Mouse (Mus musculus) CH12.LX (cell line): ENCODE data around the gene Asb8. TPM values are rescaled to one million over a fixed set of nuclear protein-coding genes. Genes with fewer than 3 reads are reported as not detected.

ENCODE experiments used
- DNase-seq: peaks from one replicate; pipeline ENCODE4 v3.0.0-alpha.2; 2013; ENCODE audit errors: extremely low read depth
- H3K27ac ChIP-seq: 2 replicates; pipeline ENCODE4 v1.5.1; 2012; ENCODE audit warnings: low read depth, mild to moderate bottlenecking, control low read depth, moderate library complexity; ENCODE audit not compliant: insufficient read depth
- H3K27me3 ChIP-seq: replicated peaks from 2 replicates; pipeline ENCODE3; 2012; ENCODE audit warnings: inconsistent platforms
- H3K36me3 ChIP-seq, 2 experiments: replicated peaks in 1 of 2; 2 replicates each; pipeline versions ENCODE3 to v1.6.1; 2012; ENCODE audit warnings: inconsistent platforms in 1 of 2, low read length in 1 of 2, mild to moderate bottlenecking in 1 of 2, mixed read lengths in 1 of 2, moderate library complexity in 1 of 2; ENCODE audit not compliant: control insufficient read depth in 1 of 2, insufficient read depth in 1 of 2
- H3K4me1 ChIP-seq, 2 experiments: 2 replicates each; pipeline ENCODE4 v1.6.1; 2012; ENCODE audit warnings: inconsistent platforms in 1 of 2, moderate library complexity in 1 of 2; ENCODE audit not compliant: insufficient read depth in 2 of 2, control insufficient read depth in 1 of 2
- H3K4me2 ChIP-seq: 2 replicates; pipeline ENCODE4 v1.6.1; 2012; ENCODE audit warnings: low read depth, mild to moderate bottlenecking, control low read depth; ENCODE audit not compliant: poor library complexity, insufficient read depth, severe bottlenecking
- H3K4me3 ChIP-seq, 3 experiments: fragments of 150-350 bp in 1 of 3; sonication (generic) in 1 of 3; replicated peaks in 1 of 3; 2 replicates each; pipeline versions ENCODE3 to v1.5.1; 2011 to 2012; ENCODE audit warnings: low read depth in 2 of 3, low read length in 2 of 3, mild to moderate bottlenecking in 2 of 3, moderate library complexity in 2 of 3, control low read depth in 1 of 3, improper control_type of control experiment in 1 of 3, inconsistent platforms in 1 of 3, mixed read lengths in 1 of 3; ENCODE audit not compliant: poor library complexity in 1 of 3
- H3K79me2 ChIP-seq: replicated peaks from 2 replicates; pipeline ENCODE4 v1.6.1; 2012; ENCODE audit warnings: mild to moderate bottlenecking, moderate library complexity; ENCODE audit not compliant: control insufficient read depth, poor library complexity, insufficient read depth, severe bottlenecking; ENCODE audit errors: extremely low read depth
- H3K9ac ChIP-seq: 2 replicates; pipeline ENCODE4 v1.6.1; 2012; ENCODE audit warnings: low read depth, mild to moderate bottlenecking, control low read depth, moderate library complexity; ENCODE audit not compliant: insufficient read depth
- H3K9me3 ChIP-seq: replicated peaks from 2 replicates; pipeline ENCODE3; 2012; ENCODE audit warnings: low read length, inconsistent platforms, mixed read lengths
- BHLHE40 ChIP-seq: IDR thresholded peaks from 2 replicates; pipeline ENCODE4 v1.6.1; 2011; ENCODE audit warnings: mild to moderate bottlenecking, low read depth, low read length, improper control_type of control experiment
- CHD2 ChIP-seq: IDR thresholded peaks from 2 replicates; pipeline ENCODE4 v1.6.1; 2011; ENCODE audit warnings: low read length, improper control_type of control experiment
- CTCF ChIP-seq, 2 experiments: IDR thresholded peaks in 1 of 2; conservative IDR thresholded peaks in 1 of 2; 2 replicates each; pipeline ENCODE4 v1.5.1; 2011 to 2012; ENCODE audit warnings: low read depth in 2 of 2, low read length in 2 of 2, improper control_type of control experiment in 1 of 2, inconsistent platforms in 1 of 2, mild to moderate bottlenecking in 1 of 2, moderate library complexity in 1 of 2
- E2F4 ChIP-seq: IDR thresholded peaks from 2 replicates; pipeline ENCODE4 v1.6.1; 2011; ENCODE audit warnings: low read depth, low read length, improper control_type of control experiment; ENCODE audit not compliant: insufficient replicate concordance
- ELF1 ChIP-seq: IDR thresholded peaks from 2 replicates; pipeline ENCODE4 v1.6.1; 2014; ENCODE audit warnings: low read depth, mild to moderate bottlenecking, inconsistent platforms, low read length, improper control_type of control experiment
- EP300 ChIP-seq: IDR thresholded peaks from 2 replicates; pipeline ENCODE4 v1.6.1; 2011; ENCODE audit warnings: low read length, improper control_type of control experiment
- ETS1 ChIP-seq: conservative IDR thresholded peaks from 2 replicates; pipeline ENCODE4 v1.6.1; 2012; ENCODE audit warnings: low read depth, mild to moderate bottlenecking, inconsistent platforms, low read length, improper control_type of control experiment, moderate library complexity
- GABPA ChIP-seq: IDR thresholded peaks from 2 replicates; pipeline ENCODE4 v1.6.1; 2012; ENCODE audit warnings: low read depth, low read length, improper control_type of control experiment, inconsistent platforms; ENCODE audit not compliant: insufficient replicate concordance
- IRF4 ChIP-seq: IDR thresholded peaks from 2 replicates; pipeline ENCODE4 v1.6.1; 2014; ENCODE audit warnings: low read depth, mild to moderate bottlenecking, inconsistent platforms, low read length, improper control_type of control experiment
- JUN ChIP-seq: IDR thresholded peaks from 2 replicates; pipeline ENCODE4 v1.6.1; 2011; ENCODE audit warnings: low read depth, mild to moderate bottlenecking, low read length, improper control_type of control experiment, moderate library complexity; ENCODE audit not compliant: insufficient read depth
- MAFK ChIP-seq: IDR thresholded peaks from 2 replicates; pipeline ENCODE4 v1.6.1; 2011; ENCODE audit warnings: low read length, improper control_type of control experiment; ENCODE audit not compliant: insufficient replicate concordance
- MAX ChIP-seq: IDR thresholded peaks from 2 replicates; pipeline ENCODE4 v1.6.1; 2011; ENCODE audit warnings: low read length, improper control_type of control experiment
- MAZ ChIP-seq: IDR thresholded peaks from 2 replicates; pipeline ENCODE4 v1.6.1; 2012; ENCODE audit warnings: low read depth, mild to moderate bottlenecking, inconsistent platforms, low read length, improper control_type of control experiment, moderate library complexity
- MEF2A ChIP-seq: IDR thresholded peaks from 2 replicates; pipeline ENCODE4 v1.6.1; 2014; ENCODE audit warnings: low read depth, mild to moderate bottlenecking, inconsistent platforms, low read length, improper control_type of control experiment, borderline replicate concordance
- MXI1 ChIP-seq: IDR thresholded peaks from 2 replicates; pipeline ENCODE4 v1.6.1; 2011; ENCODE audit warnings: mild to moderate bottlenecking, low read depth, low read length, improper control_type of control experiment
- MYC ChIP-seq: IDR thresholded peaks from 2 replicates; pipeline ENCODE4 v1.6.1; 2011; ENCODE audit warnings: low read depth, mild to moderate bottlenecking, improper control_type of control experiment, low read length
- NELFE ChIP-seq: IDR thresholded peaks from 2 replicates; pipeline ENCODE4 v1.6.1; 2011; ENCODE audit warnings: low read depth, low read length, improper control_type of control experiment
- NRF1 ChIP-seq: IDR thresholded peaks from 2 replicates; pipeline ENCODE4 v1.6.1; 2014; ENCODE audit warnings: low read depth, mild to moderate bottlenecking, inconsistent platforms, low read length, improper control_type of control experiment, moderate library complexity
- PAX5 ChIP-seq: IDR thresholded peaks from 2 replicates; pipeline ENCODE4 v1.6.1; 2012; ENCODE audit warnings: low read length, inconsistent platforms, mixed read lengths
- POLR2A ChIP-seq: IDR thresholded peaks from 2 replicates; pipeline ENCODE4 v1.6.1; 2011; ENCODE audit warnings: low read depth, mild to moderate bottlenecking, improper control_type of control experiment, low read length
- POLR2AphosphoS2 ChIP-seq: IDR thresholded peaks from 2 replicates; pipeline ENCODE4 v1.6.1; 2011; ENCODE audit warnings: low read depth, low read length, improper control_type of control experiment
- SIN3A ChIP-seq: IDR thresholded peaks from 2 replicates; pipeline ENCODE4 v1.6.1; 2012; ENCODE audit warnings: low read length, improper control_type of control experiment, inconsistent platforms
- SMC3 ChIP-seq: IDR thresholded peaks from 2 replicates; pipeline ENCODE4 v1.6.1; 2011; ENCODE audit warnings: low read depth, low read length, improper control_type of control experiment
- TBP ChIP-seq: conservative IDR thresholded peaks from 2 replicates; pipeline ENCODE4 v1.6.1; 2011; ENCODE audit warnings: low read depth, low read length, improper control_type of control experiment
- TCF12 ChIP-seq: IDR thresholded peaks from 2 replicates; pipeline ENCODE4 v1.6.1; 2014; ENCODE audit warnings: low read depth, mild to moderate bottlenecking, inconsistent platforms, low read length, improper control_type of control experiment
- USF1 ChIP-seq: IDR thresholded peaks from 2 replicates; pipeline ENCODE4 v1.6.1; 2014; ENCODE audit warnings: low read depth, mild to moderate bottlenecking, inconsistent platforms, low read length, improper control_type of control experiment
- USF2 ChIP-seq: conservative IDR thresholded peaks from 2 replicates; pipeline ENCODE4 v1.6.1; 2011; ENCODE audit warnings: low read depth, low read length, improper control_type of control experiment
- ZC3H11A ChIP-seq: IDR thresholded peaks from 2 replicates; pipeline ENCODE4 v1.6.1; 2012; ENCODE audit warnings: low read depth, mild to moderate bottlenecking, inconsistent platforms, low read length, improper control_type of control experiment
- ZKSCAN1 ChIP-seq: IDR thresholded peaks from 2 replicates; pipeline ENCODE4 v1.6.1; 2012; ENCODE audit warnings: low read depth, inconsistent platforms, low read length, improper control_type of control experiment, borderline replicate concordance
- ZMIZ1 ChIP-seq: IDR thresholded peaks from 2 replicates; pipeline ENCODE4 v1.6.1; 2012; ENCODE audit warnings: low read depth, mild to moderate bottlenecking, inconsistent platforms, low read length, improper control_type of control experiment
- dilution Hi-C: fragments of 300-500 bp; cut with MboI; formaldehyde crosslinking; loops from 2 replicates; pipeline ENCODE4 v1.14.3; 2020; ENCODE audit warnings: low sequenced_read_pairs; ENCODE audit not compliant: extremely low pct_unique_long_range_greater_than_20kb, extremely low pct_ligation_motif_present
- in situ Hi-C: fragments of 300-500 bp; cut with MboI; formaldehyde crosslinking; loops from 3 replicates; pipeline ENCODE4 v1.14.3; 2019; ENCODE audit warnings: low sequenced_read_pairs, low pct_ligation_motif_present, low pct_unique_long_range_greater_than_20kb, mixed read lengths
- polyA plus RNA-seq: library from polyadenylated mRNA; unstranded; fragments of >175 nt; gene quantifications from 2 replicates; pipeline ENCODE4 v1.2.1, GENCODE M21; 2012; ENCODE audit warnings: low read depth; ENCODE audit not compliant: insufficient read length
- total RNA-seq, 2 experiments: library from RNA; depleted of rRNA; stranded (reverse); fragments of 300-350 nt in 1 of 2; fragments of >200 nt in 1 of 2; gene quantifications; 2 replicates each; pipeline ENCODE4 v1.2.3; 2012 to 2014

The Asb8 gene
- total and polyA plus RNA-seq, 3 experiments: 20.5 to 32.5 (median 27.7) TPM

- Histone ChIP-seq H3K27me3 (no peaks in the 10 kb centered on the region), H3K27ac (no peak overlapping the region), H3K36me3 (peaks cover 0 to 8% of the 10 kb centered on the region in 2 experiments), H3K9me3 (peaks cover 2% of the 10 kb centered on the region), H3K4me2 (no peak overlapping the region), H3K79me2 (peaks cover 26% of the 10 kb centered on the region), H3K4me1 (peaks cover 2 to 26% of the 10 kb centered on the region in 2 experiments; a peak in 3 of 4 replicates), H3K9ac (no peak overlapping the region), H3K4me3 (no peak overlapping the region)
- TF ChIP-seq TBP (no peak), EP300 (no peak), ELF1 (no peak), MYC (no peak), ZMIZ1 (no peak), POLR2A (no peak), PAX5 (no peak), MXI1 (no peak), MAZ (no peak), USF2 (no peak), TCF12 (no peak), USF1 (no peak), SIN3A (no peak), MEF2A (no peak), SMC3 (no peak), NRF1 (no peak), BHLHE40 (no peak), ZKSCAN1 (no peak), JUN (no peak)
- DNase-seq: no peak
- dilution Hi-C loops: no loop called here
- in situ Hi-C loops: loop anchor here (5.0 kb wide), 1 partner anchor 57 kb away; no protein-coding TSS in a partner anchor
Measured at GRCm38 (mm10) chr15:98094905-98095304, 70.5 kb downstream of the Asb8 start.

GRCm38 (mm10) chr15:98093121-98094011, 72.1 kb downstream of the Asb8 start, which contains the start of gene Senp1:
Gene Senp1, minus strand, starts transcription at chr15:98093744.
- H3K4me3 ChIP-seq: peak within 1 kb of the TSS; percentile 72 to 89 (median 86)
- peak within 1 kb of the TSS; percentile 99 for H3K9ac ChIP-seq
- no peaks in the 10 kb centered on the region for H3K27me3 ChIP-seq
- H3K4me2 ChIP-seq: peak within 1 kb of the TSS; percentile 98
- dilution Hi-C loops: no loop called here
- in situ Hi-C loops: loop anchor here (5.0 kb wide), 1 partner anchor 59 kb away; no protein-coding TSS in a partner anchor
- DNase-seq: peak; percentile 95
- H3K27ac ChIP-seq: peak within 1 kb of the TSS; percentile 89
- H3K36me3 ChIP-seq: peaks cover 0 to 14% of the 10 kb centered on the region in 2 experiments
- H3K4me1 ChIP-seq: peaks cover 5 to 41% of the 10 kb centered on the region in 2 experiments
- H3K9me3 ChIP-seq: peaks cover 2% of the 10 kb centered on the region
- peaks cover 39% of the 10 kb centered on the region for H3K79me2 ChIP-seq
- TF ChIP-seq MAX (peak; percentile 62; the same call in 1 of the 2 replicates), CHD2 (peak; percentile 93), IRF4 (peak; percentile 82), ZC3H11A (no peak), CTCF (conservative IDR thresholded peaks at IDR 0.05 in 1 of 2, IDR thresholded peaks at IDR 0.05 in 1 of 2; ENCODE audit: low read depth in 2 of 2, low read length in 2 of 2) (no peak), POLR2AphosphoS2 (peak; percentile 76), ELF1 (peak; percentile 90), MAFK (no peak), MAZ (peak; percentile 82), USF1 (no peak), NRF1 (peak; percentile 83), TBP (peak; percentile 80; the same call in 1 of the 2 replicates), E2F4 (peak; percentile 91; the same call in 1 of the 2 replicates), PAX5 (no peak), BHLHE40 (peak; percentile 40; the same call in 1 of the 2 replicates), NELFE (peak; percentile 54), GABPA (no peak), ETS1 (peak; percentile 61)
